Mouse (Mus musculus) ovary, postnatal 14 days (tissue): ENCODE results near the gene Vstm2l.

ENCODE experiments used
- DNase-seq: peaks from one replicate; pipeline ENCODE4 v3.0.0; 2022; ENCODE audit warnings: low spot score

Vstm2l gene

GRCm38 (mm10) chr2:157992501-157992900, 78.0 kb downstream of the Vstm2l start:
- no peak for DNase-seq
